Mouse (Mus musculus): ENCODE results near the gene Nme9.

- no peak for TF ChIP-seq CTCF (IDR thresholded peaks at IDR 0.05; ENCODE audit: low read depth)
- TF ChIP-seq EP300 (IDR thresholded peaks at IDR 0.05; ENCODE audit: low read depth): no peak
Observed at GRCm38 (mm10) chr9:99479181-99479711, 28.0 kb downstream of the Nme9 start.

All from heart, postnatal 0 days (tissue).